Mouse (Mus musculus) kidney, adult 2 months (tissue): ENCODE data around the gene Zfp277.

Source experiments
- CTCF ChIP-seq: fragments of 200-500 bp; conservative IDR thresholded peaks from 2 replicates; pipeline ENCODE4 v1.5.1; 2011; ENCODE audit warnings: low read depth, mild to moderate bottlenecking, control low read depth, low read length, moderate library complexity, mixed read lengths; ENCODE audit not compliant: insufficient read depth, insufficient read length
- POLR2A ChIP-seq: fragments of 200-500 bp; IDR thresholded peaks from one replicate; pipeline ENCODE4 v1.6.1; 2011; ENCODE audit warnings: low read depth, low read length, control low read depth

- TF ChIP-seq CTCF (no peak), POLR2A (no peak)
Observed at GRCm38 (mm10) chr12:40277581-40277980, 168.1 kb downstream of the Zfp277 start.
